Mouse (Mus musculus): ENCODE data around the gene Cdk19. TPM values are rescaled to one million over a fixed set of nuclear protein-coding genes. Genes with fewer than 3 reads are reported as not detected.

Cdk19 gene
- total RNA-seq, 2 experiments from 2014 or later, result 6.9 to 16.6 TPM

DNA sequence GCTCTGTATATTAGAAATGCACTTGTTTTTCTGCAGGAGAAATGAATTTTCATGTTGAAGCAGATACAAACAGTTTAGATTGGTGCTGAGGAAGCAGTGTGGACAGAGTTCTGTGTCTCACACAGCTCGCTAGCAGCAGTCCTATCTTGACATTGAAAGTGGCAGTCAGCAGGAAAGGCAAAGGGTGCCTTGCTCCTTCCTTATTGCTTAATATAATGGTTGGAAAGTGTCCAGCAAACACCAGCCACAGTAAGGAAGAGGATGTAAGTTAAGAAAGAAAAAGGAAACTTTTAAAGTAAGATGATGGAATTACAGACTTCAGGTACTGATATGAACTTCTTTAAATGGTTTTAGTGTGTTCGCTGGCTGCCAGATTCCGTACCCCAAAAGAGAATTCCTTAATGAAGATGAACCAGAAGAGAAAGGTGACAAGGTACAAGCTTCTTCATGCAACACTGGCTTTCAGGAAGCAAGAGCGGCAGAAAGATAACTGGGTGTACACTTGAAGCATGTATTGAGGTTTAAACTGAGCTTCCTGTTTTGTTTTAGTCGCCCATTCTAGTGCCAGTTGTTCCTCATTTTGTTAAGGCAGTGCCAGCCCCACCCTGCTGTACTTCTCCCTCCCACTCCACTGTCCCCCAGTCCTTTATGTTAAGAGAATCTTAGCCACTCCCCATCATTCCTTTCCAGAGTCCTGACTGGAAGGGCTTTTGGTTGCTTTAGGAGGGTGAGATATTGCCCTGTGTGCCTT, 137.3 kb downstream of the Cdk19 start:
- intact Hi-C loops (cut with DNase I), result no loop called here
- DNase-seq, result no peak

DNA sequence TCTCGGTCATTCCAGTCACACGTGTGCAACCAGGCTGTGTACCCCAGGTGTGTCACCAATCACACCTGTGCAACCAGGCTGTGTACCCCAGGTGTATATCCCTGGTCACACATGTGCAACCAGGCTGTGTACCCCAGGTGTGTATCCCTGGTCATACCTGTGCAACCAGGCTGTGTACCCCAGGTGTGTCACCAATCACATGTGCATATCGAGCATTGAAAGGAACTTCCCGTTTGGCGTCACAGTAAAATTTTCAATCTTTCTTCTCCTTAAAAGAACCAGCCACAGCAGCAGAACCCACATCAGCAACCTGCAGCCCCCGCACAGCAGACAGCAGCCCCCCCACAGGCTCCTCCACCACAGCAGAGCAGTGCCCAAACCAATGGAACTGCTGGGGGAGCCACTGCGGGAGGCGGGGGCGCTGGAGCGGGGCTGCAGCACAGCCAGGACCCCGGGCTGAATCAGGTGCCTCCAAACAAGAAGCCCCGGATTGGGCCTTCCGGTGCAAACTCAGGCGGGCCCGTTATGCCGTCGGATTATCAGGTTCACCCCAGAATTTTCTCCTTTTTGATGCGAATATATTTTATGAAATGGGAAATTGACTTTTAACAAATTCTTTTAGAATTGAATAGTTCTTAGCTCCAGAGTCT, 138.2 kb downstream of the Cdk19 start:
- DNase-seq, result no peak
- intact Hi-C loops (cut with DNase I), result no loop called here

DNA sequence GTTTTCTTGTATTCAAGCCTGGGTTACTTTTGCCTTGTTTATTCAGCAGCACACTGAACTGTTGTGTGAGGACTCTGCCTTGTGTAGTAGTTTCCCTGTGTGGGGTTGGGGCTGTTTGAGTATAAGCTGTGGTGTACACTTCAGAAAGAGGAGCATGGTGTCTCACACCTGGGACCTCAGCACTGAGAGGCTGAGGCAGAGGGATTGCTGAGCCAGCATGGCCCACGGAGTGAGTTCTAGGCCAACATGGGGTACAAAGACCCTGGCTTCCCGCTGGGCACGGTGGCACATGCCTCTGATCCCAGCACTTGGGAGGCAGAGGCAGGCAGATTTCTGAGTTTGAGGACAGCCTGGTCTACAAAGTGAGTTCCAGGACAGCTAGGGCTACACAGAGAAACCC, 139.3 kb downstream of the Cdk19 start:
- DNase-seq, result no peak
- intact Hi-C loops (cut with DNase I), result no loop called here

DNA sequence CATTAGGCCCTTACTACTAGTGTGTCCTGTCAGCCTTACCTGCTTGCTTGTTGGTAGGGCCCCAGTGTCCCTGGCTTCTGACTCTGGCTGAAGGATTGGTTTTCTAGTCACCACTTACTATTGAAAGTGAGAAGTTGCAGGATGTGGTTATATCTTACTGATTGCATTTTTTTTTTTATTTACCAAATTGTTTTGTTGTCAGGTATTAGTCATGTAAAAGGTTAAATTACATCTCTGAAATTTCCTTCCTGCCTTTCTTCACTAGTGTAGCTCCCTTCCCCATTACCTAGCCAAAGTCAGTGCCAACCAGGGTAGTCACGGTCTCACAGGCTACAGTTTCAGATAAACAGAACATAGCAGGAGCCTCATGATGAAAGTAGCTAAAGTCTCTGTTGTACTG, 139.9 kb downstream of the Cdk19 start:
- intact Hi-C loops (cut with DNase I), result no loop called here

DNA sequence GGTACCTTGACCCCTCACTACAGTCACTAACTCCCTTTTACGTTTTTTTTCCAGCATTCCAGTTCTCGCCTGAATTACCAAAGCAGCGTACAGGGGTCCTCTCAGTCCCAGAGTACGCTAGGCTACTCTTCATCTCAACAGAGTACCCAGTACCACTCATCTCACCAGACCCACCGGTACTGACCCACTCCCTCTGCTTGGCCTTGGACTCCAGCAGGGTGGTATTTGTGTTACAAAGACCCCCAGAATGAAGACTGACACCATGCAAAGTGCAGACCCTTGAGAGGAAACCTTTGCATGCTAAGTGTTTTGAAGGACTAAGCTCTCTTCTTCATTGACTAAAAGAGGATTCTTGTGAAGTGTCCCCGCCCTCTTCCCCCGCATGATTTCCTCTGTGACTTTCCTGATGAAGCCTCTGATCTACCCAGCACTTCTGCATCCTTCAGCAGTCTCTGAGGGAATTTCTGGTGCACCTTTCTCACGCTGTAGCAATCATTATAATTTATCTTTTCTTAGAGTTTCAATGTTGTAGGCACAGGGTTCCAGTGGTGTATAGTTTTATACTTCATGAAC, 140.3 kb downstream of the Cdk19 start:
- DNase-seq, result no peak
- intact Hi-C loops (cut with DNase I), result no loop called here

More for the DNA sequence above, 139.9 kb downstream of the Cdk19 start:
- DNase-seq, result no peak

DNA sequence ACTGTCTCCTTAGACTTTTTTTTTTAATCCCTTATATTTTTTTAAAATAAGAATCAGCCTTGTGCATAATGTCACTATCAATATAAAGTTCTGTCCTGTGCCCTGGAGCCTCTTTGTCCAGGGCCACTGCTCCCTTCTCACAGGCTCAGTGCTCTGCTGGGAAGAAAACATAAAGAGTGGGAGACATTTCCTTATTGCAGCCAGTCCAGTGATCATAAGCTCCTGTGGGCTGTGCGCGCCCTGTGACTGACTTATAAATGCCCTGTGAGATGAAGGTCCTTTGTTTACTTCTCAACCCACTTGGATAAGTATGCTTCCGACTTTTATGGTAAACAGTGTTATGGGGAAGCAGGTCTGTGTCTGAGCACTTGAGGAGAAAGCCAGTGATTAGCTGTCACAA, 142.2 kb downstream of the Cdk19 start:
- intact Hi-C loops (cut with DNase I), result no loop called here
- no peak for DNase-seq

DNA sequence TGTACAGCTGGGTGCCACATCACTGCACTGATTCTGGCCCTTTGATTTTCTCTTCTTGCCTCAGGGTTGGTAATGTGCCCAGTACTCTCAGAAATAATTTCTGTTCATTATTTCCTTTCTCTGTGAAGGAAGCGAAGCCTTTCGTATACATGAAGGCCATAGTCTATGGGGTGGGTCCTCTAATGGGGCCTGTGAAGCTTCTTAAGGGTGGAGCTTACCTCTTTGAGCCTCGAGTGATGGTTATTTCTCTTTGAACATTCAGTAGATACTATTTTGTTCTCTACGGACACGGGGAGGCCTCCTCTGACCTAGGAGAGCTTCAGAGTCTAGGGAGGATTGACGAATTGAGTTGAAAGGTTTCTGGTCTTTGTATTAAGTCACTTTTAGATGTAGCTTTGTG, 142.9 kb downstream of the Cdk19 start:
- DNase-seq, result no peak
- intact Hi-C loops (cut with DNase I), result no loop called here

DNA sequence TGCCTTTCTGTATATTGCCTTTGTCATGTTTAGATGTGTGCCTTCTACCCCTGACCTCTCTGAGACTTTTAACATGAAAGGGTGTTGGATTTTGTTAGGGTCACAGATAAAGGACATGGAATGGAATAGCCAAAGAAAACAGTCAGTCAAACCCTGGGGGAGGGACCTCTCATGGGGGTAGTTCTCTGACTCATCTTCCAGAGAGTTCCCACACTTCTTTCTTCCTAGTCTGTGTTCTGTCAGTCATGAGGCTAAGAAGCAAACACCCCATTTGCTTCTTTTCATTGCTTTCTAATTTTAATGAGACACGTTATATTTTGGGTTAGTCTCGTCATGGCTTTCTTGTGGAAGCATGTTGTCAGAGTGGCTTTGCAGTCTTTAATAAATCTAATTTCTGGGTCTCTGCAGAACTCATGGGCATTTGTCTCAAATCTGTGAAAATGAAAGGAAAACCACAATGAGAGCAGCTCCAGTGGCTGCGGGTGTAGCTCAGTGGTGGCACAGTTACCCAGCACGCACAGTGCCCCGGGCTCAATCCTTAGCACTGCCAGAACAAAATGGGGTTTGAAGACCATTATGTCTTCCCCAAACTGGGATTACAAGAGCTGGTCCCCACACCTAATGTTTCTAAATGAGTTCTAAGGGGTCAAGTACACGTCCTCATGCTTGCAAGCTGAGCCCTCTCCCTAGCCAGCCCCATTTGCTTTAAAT, 149.9 kb downstream of the Cdk19 start:
- intact Hi-C loops (cut with DNase I), result no loop called here

DNA sequence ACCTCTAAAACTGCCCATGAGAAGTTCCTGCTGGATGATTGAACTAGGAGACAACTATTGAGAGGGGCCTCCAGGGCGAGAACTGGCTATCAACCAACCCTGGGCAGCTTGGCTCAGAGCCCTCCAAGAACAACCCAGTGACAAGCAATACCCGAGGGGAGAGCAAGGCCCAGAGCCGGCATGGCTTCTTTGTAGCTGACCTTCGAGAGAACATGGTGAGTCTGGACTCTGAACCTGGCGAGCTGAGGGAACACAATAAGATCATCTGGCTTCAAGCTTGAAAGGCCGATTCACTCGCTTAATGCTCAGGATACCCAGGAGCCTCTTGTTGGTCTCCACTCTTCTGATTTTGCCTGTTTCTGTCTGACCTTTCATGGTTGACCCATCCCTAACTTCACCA, 151.8 kb downstream of the Cdk19 start:
- DNase-seq, result no peak
- intact Hi-C loops (cut with DNase I), result no loop called here

More for the DNA sequence above, 149.9 kb downstream of the Cdk19 start:
- DNase-seq, result no peak

DNA sequence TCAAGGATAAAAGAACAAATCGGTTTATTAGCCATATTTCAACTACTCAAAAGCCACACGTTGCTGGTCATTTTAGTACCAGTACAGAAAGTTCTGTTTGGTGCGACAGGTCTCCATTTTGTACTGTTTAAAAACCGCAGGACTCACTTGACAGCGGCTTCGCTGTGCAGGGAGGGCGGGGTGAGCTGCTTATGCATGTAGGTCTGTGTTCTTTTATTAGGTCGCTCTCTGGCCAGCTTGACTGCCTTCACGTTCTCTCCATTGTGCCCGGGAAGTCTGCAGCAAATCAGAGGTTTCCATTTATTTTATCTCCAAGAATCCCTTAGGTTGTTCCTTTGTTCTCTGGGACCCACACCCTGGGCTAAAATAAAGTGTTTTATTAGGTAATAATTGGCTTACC, 152.4 kb downstream of the Cdk19 start:
- no peak for DNase-seq
- intact Hi-C loops (cut with DNase I), result no loop called here

DNA sequence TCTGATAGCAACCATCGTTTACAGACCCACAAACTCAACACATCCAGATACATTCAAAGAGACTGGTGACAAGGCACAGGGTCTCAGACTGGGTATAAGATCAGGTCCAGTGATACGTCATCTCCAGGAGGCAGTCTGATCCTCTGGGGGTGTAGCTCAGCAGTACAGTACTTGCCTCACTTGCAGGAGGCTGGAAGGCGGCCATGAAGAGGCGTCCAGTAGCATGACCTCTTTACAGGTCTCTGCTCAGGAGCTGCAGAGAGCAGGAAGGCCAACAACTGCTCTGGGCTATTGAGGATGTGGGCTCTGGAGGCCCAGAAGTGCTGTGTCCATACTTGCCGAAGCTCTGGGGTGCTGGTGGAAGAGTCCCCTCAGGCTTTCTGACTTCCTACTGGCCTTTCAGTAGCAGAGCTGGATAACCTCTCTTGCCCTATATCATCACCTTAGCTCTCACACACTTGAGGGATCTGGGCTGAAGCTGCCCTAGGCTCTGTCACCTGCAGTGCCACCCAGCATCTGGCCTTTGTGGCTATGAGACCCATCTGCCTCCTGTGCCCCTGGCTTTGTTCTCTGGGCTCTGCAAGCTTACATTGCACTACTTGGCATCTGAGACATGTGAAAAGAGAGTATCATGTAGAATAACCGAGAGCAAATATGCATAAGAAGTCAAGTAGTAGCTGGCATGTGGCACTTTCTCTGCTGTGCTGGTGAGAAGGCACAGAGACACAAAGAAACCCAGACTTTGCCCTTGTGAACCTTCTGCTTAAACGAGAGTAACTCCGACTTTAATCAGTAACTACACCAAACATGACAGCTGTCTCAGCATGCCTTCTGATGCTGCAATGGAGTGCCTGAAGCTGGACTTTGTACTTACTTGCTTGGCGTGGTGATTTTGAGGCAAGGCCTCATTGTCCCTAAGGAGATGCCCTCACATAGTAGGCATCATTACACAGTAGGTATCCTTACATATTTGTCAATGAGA, 155.1 kb downstream of the Cdk19 start:
- intact Hi-C loops (cut with DNase I), result no loop called here
- no peak for DNase-seq

DNA sequence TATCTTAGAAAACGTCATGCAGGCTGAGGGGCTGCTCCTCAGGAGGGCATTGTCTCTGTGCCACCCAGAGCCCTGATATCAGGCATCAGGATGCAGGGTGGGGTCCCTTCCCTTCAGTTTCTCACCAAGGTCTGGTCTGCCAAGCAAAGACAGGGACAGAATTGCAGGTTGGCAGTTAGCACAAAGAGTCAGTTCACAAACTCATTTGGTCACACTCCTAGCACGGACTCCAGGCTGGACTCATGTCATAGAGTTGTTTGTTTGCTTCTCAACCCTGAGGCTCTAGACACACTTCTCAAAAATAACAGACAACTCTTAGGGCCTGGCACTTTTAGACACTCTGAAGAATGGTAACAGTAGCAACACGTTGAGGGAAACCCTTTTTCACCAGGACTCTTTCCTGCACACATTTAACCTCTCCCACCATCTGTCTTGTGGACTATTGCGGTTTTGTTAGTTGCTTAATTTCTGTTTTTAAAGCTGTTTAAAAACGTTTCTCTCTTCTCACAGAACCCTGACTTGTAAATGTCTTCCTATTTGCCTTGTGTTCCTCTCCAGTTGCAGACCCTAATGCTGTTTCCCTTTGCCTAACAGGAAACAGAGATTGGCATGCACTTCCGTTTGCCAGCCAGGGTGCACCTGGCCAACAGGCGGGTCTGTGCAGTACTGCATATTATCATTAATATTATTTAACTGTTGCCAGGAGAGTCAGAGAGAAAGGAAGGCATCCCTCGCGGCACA, 158.1 kb downstream of the Cdk19 start:
- intact Hi-C loops (cut with DNase I), result no loop called here
- no peak for DNase-seq

DNA sequence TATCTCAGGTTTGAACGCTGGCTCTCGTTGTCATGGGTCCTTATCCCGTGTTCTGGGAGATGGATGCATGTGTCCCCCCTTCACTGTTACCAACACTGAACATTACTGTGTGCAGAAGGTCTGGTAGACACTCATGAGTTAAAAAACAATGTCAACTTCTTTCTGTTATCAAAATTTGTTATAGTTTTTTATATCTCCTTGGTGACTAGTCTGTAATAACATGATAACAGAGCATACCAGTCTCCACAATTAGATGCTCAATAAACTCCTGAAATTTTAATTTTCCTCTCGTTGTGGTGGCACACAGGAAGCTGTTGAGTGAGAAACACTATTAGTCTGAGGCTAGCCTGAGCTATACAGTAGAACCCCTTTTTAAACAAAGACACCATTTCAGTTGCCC, 159.1 kb downstream of the Cdk19 start:
- intact Hi-C loops (cut with DNase I), result no loop called here
- DNase-seq, result no peak

DNA sequence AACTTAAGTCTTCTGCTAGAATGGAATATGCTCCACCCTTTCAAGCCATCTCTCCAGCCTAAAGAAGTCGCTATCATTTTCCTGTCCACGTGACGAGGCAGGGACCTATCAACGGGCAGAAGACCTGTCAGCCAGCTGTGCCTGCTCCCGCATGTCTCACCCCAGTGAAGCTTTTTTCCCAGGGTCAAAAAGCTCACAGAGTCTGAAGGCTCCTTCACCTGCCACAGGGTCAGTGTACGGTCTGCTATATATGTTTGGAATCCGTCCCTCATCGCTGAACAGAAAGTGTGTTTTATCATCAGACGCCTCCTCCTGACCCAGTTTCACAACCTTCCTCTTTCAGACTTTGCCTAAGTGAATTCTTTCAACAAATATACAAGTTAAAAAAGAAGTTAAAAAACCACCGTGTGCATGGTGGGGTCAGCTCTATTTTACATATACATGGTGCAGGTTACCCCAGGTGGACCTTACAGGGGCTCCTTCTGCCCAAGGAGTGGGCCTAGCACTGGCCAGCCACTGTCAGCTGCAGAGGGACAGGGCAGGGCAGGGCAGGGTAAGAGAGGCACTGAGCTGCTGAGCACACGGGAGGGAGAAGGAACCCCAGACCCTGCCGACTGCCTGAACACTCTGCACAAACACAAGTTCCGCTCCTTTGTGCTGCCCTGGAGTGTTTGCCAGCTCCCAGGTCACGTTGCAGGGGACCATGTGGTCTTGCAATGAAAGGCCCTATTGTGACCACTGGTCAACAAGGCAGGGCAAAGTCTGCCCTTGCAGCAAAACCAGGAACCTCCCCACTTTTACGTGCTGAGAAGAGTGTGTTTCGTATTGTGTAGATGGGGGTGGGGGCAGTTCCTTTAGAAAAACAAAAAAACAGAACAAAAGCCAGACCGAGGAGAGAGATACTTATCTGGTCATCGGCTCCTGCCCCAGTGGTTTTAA, 160.2 kb downstream of the Cdk19 start:
- intact Hi-C loops (cut with DNase I), result no loop called here

DNA sequence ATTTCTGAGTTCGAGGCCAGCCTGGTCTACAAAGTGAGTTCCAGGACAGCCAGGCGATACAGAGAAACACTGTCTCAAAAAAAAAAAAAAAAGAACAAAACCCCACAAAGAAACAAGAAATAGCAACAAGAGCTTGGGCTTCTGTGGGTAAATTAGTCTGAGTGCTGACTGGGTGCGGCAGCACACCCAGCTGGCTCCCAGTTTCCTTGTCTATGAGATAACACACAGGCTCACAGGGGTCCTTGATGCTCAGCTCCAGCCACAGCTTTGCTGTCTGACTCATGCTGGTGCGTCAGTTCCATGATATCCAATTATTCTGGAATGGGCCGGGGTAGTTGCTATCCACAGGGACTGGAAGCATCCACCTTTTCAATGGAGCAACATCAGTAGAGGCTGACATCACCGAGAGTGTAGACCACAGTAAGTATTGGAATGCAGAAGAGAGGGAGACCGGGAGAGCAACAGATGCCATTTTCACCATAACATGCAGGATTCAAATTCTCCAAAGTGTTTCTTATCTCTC, 161.4 kb downstream of the Cdk19 start:
- DNase-seq, result no peak
- intact Hi-C loops (cut with DNase I), result no loop called here

More for the DNA sequence above, 160.2 kb downstream of the Cdk19 start:
- DNase-seq, result no peak

DNA sequence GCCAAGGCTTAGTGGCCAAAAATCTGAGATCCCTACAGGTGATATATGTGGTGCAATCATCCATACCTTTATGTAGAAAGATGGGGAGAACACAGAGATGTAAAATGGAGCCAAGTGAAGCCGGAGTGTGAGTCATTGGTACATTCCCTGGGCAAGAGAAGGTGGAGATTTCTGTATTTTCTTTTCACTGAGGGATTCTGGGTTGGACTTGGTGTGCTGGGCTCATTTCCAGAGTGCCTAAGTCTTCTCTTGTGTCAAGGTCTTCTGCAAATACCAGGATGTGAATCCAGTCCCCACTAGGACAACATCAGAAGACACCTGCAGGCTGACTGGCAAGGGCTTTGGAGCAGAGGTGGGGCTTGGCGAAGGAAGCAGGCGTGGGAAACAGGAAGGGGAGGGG, 163.4 kb downstream of the Cdk19 start:
- intact Hi-C loops (cut with DNase I), result no loop called here
- DNase-seq, result no peak

DNA sequence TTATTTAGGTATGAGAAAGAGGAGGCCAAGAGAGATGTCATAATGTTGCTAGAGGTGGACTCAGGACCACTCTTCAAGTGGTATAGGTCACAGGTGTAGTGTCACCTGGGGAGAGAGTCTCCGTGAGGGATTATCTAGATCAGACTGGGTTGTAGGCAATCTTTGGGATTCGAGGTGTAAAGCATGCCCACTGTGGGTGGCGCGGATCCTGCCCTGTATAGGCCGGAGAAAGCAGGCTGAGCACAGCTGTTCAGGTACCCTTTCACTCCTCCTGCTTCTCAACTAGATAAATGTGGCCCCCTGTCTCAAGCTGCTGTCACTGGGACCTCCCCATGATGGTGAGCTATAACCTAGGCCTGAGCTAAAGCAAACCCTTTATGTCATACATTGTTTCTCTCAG, 171.0 kb downstream of the Cdk19 start:
- no peak for DNase-seq
- intact Hi-C loops (cut with DNase I), result no loop called here

DNA sequence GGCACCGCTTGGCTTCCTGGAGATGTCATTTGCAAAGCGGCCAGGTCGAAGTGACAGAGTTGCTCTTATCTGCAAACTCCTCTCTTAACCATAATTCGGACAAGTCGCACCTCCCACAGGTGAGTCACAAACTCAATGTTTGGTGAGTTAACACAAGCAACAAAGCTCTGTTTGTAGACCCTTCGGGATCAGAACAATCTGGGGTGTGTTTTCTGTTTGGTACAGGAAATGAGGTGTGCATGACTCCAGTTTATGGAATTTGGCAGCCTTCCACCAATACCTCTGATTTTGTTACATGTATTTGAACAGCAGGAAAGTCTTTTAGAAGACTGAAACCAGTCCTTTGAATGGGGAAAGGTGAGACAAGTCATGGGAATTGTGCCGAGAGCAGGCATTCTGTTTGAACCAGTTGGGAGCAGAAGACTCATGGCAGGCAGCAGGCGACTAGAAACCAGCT, 171.9 kb downstream of the Cdk19 start:
- intact Hi-C loops (cut with DNase I), result no loop called here
- no peak for DNase-seq

Data from gastrocnemius, postnatal 36 days (tissue).